8 mouse cellular contexts compared by ENCODE assay signal in the genomic region with DNA sequence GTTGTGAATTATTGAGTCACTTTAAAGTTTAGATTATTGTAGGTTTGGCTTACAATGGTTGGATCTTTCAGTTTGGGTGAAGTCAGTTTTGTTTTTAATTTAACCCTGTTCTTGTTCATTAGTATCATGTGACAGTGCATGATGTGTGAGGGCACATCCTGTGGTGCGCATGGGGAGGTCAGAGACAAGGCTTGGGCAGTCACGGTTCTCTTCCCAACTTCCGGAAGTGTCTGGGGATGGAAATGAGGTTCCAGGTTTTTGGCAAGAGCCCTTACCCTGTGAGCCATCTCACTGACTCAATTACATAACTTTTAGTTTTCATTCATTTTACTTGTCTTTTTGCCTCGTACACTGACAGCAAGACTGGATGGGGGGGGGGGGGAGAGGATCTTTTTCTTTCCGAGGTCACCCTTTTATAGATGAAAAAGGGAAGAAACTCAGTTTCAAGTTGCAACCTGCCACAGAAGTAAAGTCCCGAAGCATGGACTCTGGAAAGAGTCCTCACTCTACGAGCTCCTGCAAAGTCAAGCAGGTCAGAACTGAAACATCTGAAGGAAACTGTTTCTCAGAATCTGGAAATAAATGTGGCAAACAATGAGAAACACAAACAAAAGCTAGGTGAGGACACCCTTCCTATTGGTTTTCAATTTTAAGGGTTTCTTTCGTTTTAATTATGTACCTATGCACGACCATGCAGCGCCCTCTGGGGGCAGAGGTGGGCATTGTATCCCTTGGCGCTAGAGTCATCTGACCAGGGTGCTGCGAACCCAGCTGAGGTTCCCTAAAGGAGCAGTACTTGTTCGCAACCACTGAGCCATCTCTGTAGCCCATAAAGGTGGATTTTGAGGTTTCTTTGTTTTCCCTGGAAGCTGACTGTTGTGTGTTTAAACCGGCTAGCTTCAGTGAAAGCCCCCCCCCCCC. TPM values are rescaled to one million over a fixed set of nuclear protein-coding genes. Genes with fewer than 3 reads are reported as not detected.
DNase-seq lines count a peak whose midpoint lies in the region; ATAC-seq lines count a peak whose summit lies in the region.

No protein-coding gene starts in this region.

- no peak for ATAC-seq in limb, embryonic 11.5 days (ENCODE audit: insufficient number of reproducible peaks, low FRiP score, low TSS enrichment, low read depth)

- no peak overlapping the region for H3K9ac ChIP-seq in limb, embryonic 11.5 days (ENCODE audit: low read length)

- no peak overlapping the region for H3K4me2 ChIP-seq in limb, embryonic 11.5 days (ENCODE audit: low read depth, severe bottlenecking)

- WGBS in limb, embryonic 11.5 days, result 67% methylated on average over 14 of the region's 14 CpGs

- no peaks in the 10 kb centered on the region for H3K36me3 ChIP-seq in limb, embryonic 11.5 days (ENCODE audit: control insufficient read depth, insufficient read depth, low read length)

- no peak overlapping the region for H3K4me3 ChIP-seq in limb, embryonic 11.5 days (ENCODE audit: low read depth, low read length)

- no peak overlapping the region for H3K27ac ChIP-seq in limb, embryonic 11.5 days (replicated peaks; ENCODE audit: low read depth, low read length)

- H3K27me3 ChIP-seq in limb, embryonic 11.5 days (ENCODE audit: control insufficient read depth, insufficient read depth, low read length), result no peaks in the 10 kb centered on the region

- H3K9me3 ChIP-seq in limb, embryonic 11.5 days (ENCODE audit: control insufficient read depth, low read length), result no peaks in the 10 kb centered on the region

- no peaks in the 10 kb centered on the region for H3K4me1 ChIP-seq in limb, embryonic 11.5 days (ENCODE audit: control insufficient read depth, insufficient read depth, low read length)

- DNase-seq in gastrocnemius, adult 18-20 months (ENCODE audit: low spot score), result peak; percentile 17
- DNase-seq in gastrocnemius, postnatal 25 days, result no peak
- peak; percentile 27 for DNase-seq in urinary bladder, postnatal 14 days (ENCODE audit: low spot score)
- DNase-seq in urinary bladder, postnatal 10 days (ENCODE audit: low spot score), result no peak
- peak; percentile 5 for DNase-seq in embryo, embryonic 11.5 days (ENCODE audit: low read depth, low spot score)
- DNase-seq in limb, embryonic 11.5 days (ENCODE audit: low spot score), result peak; percentile 37
- peak; percentile 5 to 14 for DNase-seq in spleen, postnatal 14 days (ENCODE audit: low spot score in 2 of 2)
- no peak for DNase-seq in layer of hippocampus, adult 9-11 months

RNA-seq across cellular contexts. Expression of gene Naf1, which starts 53.9 kb away (rescaled TPM):
- 1 to 10 TPM; 4.5 to 4.9 TPM for total RNA-seq in gastrocnemius, adult 18-20 months (2021)
- 1 to 10 TPM; 2.8 to 2.9 TPM for total RNA-seq in gastrocnemius, postnatal 25 days (2021)
- 4.9 and 5.7 TPM in 2 replicates for polyA plus RNA-seq in limb, embryonic 11.5 days (2014; fragmentation: Nextera tagmentation; extraction: Ambion mirVana)

Comparison
In these comparisons a context has a peak if more than half of its experiments do, and no peak if none do; other contexts are left out.
1. DNase-seq: peak in gastrocnemius, adult 18-20 months (single experiment), urinary bladder, postnatal 14 days (single experiment), embryo, embryonic 11.5 days (single experiment), limb, embryonic 11.5 days (single experiment) and spleen, postnatal 14 days (2 of 2); none in gastrocnemius, postnatal 25 days (single experiment), urinary bladder, postnatal 10 days (single experiment) and layer of hippocampus, adult 9-11 months (single experiment).